Mouse (Mus musculus) heart, embryonic 14.5 days (tissue): ENCODE results near the gene Msh5. TPM values are rescaled to one million over a fixed set of nuclear protein-coding genes. Genes with fewer than 3 reads are reported as not detected.
"Not testable (repeated sequence)": the region's sequence is repeated elsewhere in the genome, so short reads cannot be mapped to it uniquely, and the experiment has no call there.

Experiments used
- ATAC-seq: fragments of 200-750 bp; cut with Nextera tagmentation; 2 replicates; pipeline ENCODE4 v1.8.0; 2017; ENCODE audit warnings: low read depth, moderate TSS enrichment; ENCODE audit not compliant: insufficient number of reproducible peaks, insufficient read depth, low FRiP score
- H3K27ac ChIP-seq, 2 experiments: fragments of 200-500 bp in 1 of 2; fragments of 300-500 bp in 1 of 2; sonication (generic) in 1 of 2; replicated peaks in 1 of 2; 2 replicates each; pipeline ENCODE4 v1.5.1; 2012 to 2014; ENCODE audit warnings: low read depth in 2 of 2, low read length in 2 of 2, control low read depth in 1 of 2, mild to moderate bottlenecking in 1 of 2, mixed read lengths in 1 of 2; ENCODE audit not compliant: control insufficient read depth in 1 of 2, insufficient read depth in 1 of 2
- H3K27me3 ChIP-seq: fragments of 300-500 bp; sonication (generic); 2 replicates; pipeline ENCODE4 v1.6.1; 2014; ENCODE audit warnings: mild to moderate bottlenecking, low read length, control low read depth; ENCODE audit not compliant: control insufficient read depth, insufficient read depth
- H3K36me3 ChIP-seq: fragments of 300-500 bp; sonication (generic); 2 replicates; pipeline ENCODE4 v1.6.1; 2014; ENCODE audit warnings: mild to moderate bottlenecking, control low read depth, low read length, mixed read lengths; ENCODE audit not compliant: control insufficient read depth, insufficient read depth
- H3K4me1 ChIP-seq, 2 experiments: fragments of 200-500 bp in 1 of 2; fragments of 300-500 bp in 1 of 2; sonication (generic) in 1 of 2; 2 replicates each; pipeline ENCODE4 v1.6.1; 2012 to 2014; ENCODE audit warnings: low read length in 2 of 2, control low read depth in 1 of 2, mixed read lengths in 1 of 2; ENCODE audit not compliant: control insufficient read depth in 2 of 2, insufficient read depth in 2 of 2
- H3K4me2 ChIP-seq: fragments of 300-500 bp; sonication (generic); 2 replicates; pipeline ENCODE4 v1.6.1; 2014; ENCODE audit warnings: mild to moderate bottlenecking, low read length
- H3K4me3 ChIP-seq, 2 experiments: fragments of 200-500 bp in 1 of 2; fragments of 300-500 bp in 1 of 2; sonication (generic) in 1 of 2; 2 replicates each; pipeline ENCODE4 v1.5.1; 2012 to 2014; ENCODE audit warnings: low read length in 2 of 2, mild to moderate bottlenecking in 2 of 2, control low read depth in 1 of 2, low read depth in 1 of 2, moderate library complexity in 1 of 2; ENCODE audit not compliant: control insufficient read depth in 1 of 2, insufficient read depth in 1 of 2
- H3K9ac ChIP-seq: fragments of 300-500 bp; sonication (generic); 2 replicates; pipeline ENCODE4 v1.6.1; 2014; ENCODE audit warnings: mild to moderate bottlenecking, low read length
- H3K9me3 ChIP-seq: fragments of 300-500 bp; sonication (generic); 2 replicates; pipeline ENCODE4 v1.6.1; 2016; ENCODE audit warnings: low read length, control low read depth; ENCODE audit not compliant: control insufficient read depth
- WGBS: fragments of 180-500 bp; shearing (Covaris S2); extraction: QIAGEN DNeasy Blood & Tissue Kit; methylation state at CpG from one replicate; pipeline ENCODE4 v1.1.7; 2014; 5-methylcytosine and 5-hydroxymethylcytosine counted together
- polyA plus RNA-seq: library from polyadenylated mRNA; unstranded; fragments of >200 nt; fragmentation: Nextera tagmentation; extraction: Ambion mirVana; gene quantifications from 2 replicates; pipeline ENCODE4 v1.2.1, GENCODE M21; 2014

Gene Msh5
- polyA plus RNA-seq, 1 experiment from 2014 or later = 2.6 TPM

- peaks cover 14 to 40% of the 10 kb centered on the region in 2 experiments for H3K4me1 ChIP-seq
- peak overlapping the region; percentile 98 for H3K4me2 ChIP-seq
- H3K27me3 ChIP-seq = no peaks in the 10 kb centered on the region
- peak overlapping the region; percentile 74 to 76 for H3K4me3 ChIP-seq
- H3K9ac ChIP-seq = peak overlapping the region; percentile 93
- ATAC-seq = no peak
- peak overlapping the region; percentile 9 to 98; a peak in 3 of 4 replicates for H3K27ac ChIP-seq
- H3K36me3 ChIP-seq = peaks cover 52% of the 10 kb centered on the region
- WGBS = 9% methylated on average over 12 of the region's 12 CpGs
- H3K9me3 ChIP-seq = no peaks in the 10 kb centered on the region
These were observed 44.2 kb downstream of the Msh5 start for GRCm38 (mm10) chr17:35002153-35002865.

DNA sequence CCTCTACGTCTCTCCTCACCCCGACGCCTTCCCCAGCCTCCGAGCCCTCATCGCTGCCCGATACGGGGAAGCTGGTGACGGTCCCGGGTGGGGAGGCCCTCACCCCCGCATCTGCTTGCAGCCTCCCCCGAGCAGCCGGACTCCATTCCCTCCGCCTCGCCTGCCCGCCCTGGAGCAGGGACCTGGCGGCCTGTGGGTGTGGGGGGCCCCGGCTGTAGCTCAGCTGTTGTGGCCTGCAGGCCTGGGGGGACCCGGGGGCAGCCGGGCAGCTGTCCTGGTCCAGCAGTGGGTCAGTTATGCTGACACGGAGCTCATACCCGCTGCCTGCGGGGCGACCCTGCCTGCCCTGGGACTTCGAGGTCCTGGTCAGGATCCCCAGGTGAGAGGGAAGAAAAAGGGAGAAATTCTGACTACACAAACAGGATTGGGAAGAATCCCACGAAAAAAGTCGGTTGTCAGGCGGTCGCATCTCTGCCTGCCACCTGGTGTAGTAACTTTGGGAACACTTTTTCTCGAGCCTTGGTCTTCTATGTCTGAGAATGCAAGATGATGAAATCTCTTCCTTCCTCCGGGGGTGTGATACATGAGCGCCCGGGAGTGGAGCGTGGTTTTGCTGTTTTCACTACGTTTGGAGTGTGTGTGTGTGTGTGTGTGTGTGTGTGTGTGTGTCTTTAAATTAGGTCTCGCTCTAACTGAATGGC lies 44.9 kb downstream of the Msh5 start:
- Histone ChIP-seq H3K9ac (peak overlapping the region; percentile 93), H3K4me1 (peaks cover 16 to 47% of the 10 kb centered on the region in 2 experiments), H3K9me3 (no peaks in the 10 kb centered on the region), H3K27me3 (no peaks in the 10 kb centered on the region), H3K4me3 (peak overlapping the region; percentile 74 to 76), H3K27ac (peak overlapping the region; percentile 95 to 98), H3K4me2 (peak overlapping the region; percentile 98), H3K36me3 (peaks cover 46% of the 10 kb centered on the region)
- under 1% methylated on average over 35 of the region's 35 CpGs for WGBS
- ATAC-seq = no peak

DNA sequence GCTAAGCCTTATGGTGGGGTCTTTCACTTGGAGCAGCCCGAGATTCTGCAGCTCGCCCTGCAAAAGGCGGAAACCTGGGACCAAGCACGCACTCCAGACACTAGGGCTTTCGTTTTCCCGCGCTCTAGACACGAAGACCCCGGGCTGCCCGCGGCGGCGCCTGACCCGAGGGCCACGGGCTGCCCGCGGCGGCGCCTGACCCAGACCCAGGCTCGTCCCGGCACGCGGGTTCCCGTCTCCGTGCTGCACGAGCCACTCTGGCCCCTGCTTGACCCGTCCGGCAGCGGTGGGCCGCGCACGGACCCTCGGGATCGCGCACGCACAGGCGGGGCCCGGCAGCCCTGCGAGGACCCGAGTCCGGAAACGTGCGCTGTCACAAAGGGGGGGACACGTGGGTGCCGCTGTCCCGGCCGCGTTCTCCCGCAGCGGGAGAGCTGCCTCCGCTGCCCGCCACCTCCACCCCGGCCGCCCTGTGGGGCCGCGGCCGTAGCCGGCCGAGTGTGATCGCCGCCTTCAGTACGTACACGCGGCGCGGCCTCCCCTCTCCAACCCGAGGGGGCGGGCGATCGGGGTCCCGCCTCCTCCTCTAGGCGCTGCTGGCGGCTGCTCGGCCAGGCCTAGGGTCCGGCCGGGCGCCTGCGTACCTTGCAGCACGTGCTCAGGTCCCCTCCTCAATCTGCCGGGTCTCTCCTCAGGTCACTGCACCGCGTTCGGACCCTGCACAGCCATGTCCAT lies 45.7 kb downstream of the Msh5 start, which contains the start of gene Vars:
Gene Vars, plus strand, starts transcription at position 271 of the 735 bp plus-strand sequence.
- Histone ChIP-seq H3K4me3 (peak within 1 kb of the TSS; percentile 74 to 76), H3K9me3 (no peaks in the 10 kb centered on the region), H3K4me1 (peaks cover 16 to 48% of the 10 kb centered on the region in 2 experiments), H3K27ac (peak within 1 kb of the TSS; percentile 95 to 98), H3K36me3 (peaks cover 40% of the 10 kb centered on the region), H3K9ac (peak within 1 kb of the TSS; percentile 93), H3K4me2 (peak within 1 kb of the TSS; percentile 98), H3K27me3 (no peaks in the 10 kb centered on the region)
- peak; percentile 88 for ATAC-seq
- WGBS = under 1% methylated on average over 62 of the region's 83 CpGs

DNA sequence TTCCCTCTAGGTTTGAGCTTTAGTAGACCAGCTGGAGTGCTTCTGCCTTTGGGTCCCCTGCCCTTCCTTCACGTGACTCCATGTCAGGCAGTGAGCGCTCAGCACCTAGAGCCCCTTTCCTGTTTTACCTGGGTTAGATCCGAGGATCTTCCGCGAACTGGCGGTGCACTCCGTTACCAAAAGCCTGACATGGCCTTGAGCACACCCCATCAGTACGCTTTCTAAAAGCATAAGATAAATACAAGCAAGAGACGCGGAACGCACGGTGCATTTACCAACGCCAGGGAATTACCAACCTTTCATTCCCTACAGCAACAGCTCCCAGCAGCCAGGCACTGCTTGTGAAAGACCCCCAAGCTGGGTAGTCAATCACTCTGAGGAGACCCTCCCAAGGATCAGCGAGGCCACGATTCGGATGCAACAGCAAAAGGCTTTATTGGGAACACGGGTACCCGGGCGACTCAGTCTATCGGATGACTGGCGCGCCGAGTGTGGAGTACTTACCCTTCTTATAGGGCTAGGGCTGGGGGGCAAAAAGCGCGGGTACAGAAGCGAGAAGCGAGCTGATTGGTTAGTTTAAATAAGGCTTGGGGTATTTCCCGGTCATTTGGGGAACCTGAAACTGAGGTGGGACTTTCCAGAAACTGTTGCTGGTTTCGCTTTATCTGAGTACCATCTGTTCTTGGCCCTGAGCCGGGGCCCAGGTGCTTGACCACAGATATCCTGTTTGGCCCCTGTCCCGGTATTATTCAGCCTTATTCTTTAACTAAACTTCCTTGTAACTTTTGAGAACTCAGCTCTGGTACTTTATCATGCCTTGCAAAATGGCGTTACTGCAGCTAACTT lies 46.5 kb downstream of the Msh5 start:
- Histone ChIP-seq H3K4me2 (peak overlapping the region; percentile 98), H3K9ac (peak overlapping the region; percentile 93), H3K4me1 (peaks cover 16 to 48% of the 10 kb centered on the region in 2 experiments), H3K4me3 (peak overlapping the region; percentile 74 to 76), H3K27ac (peak overlapping the region; percentile 95 to 98), H3K36me3 (peaks cover 32% of the 10 kb centered on the region)
- ATAC-seq, H3K27me3 ChIP-seq, H3K9me3 ChIP-seq: not testable (repeated sequence)
- WGBS = 20% methylated on average over 28 of the region's 32 CpGs

DNA sequence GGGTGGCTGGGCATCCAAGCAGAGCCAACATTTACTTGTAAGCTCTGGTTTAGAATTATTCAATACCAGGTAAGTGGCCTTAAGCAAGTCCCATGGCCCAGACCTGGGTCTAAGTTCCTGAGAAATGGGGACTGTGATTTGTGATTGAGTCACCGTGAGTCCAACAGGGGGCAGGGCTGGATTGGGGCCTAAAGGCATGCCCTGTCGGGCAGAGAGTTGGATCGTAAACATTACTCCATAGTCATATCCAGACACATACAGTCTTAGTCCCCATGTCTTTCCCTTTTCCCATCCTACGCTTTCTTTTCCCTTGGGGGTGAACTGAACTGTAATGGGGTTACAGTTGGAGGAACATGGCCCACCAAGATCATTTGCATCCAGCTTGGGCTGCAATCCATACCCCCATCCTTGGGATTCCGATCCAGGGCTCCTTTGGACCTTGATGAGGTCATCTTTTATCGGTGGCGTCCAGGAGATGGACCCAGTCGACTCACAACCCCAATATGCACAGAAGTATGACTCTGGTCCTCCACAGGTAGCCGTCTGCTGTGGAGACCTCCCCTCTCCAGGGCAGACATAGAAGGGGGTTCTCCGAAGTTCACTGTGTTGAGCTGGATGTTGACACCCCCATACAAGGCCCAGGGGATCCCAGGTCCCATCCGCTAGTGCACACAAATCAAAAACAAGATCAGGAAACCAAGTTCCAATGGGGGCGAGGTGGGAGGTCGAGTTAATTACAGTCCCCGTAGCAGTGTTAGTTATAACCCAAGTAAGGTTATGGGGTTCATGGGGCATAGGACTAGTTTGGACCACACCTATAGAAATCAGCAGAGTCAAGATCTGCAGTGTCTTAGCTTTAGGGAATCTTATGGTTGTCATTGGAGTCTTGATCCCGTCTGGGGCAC lies 47.8 kb downstream of the Msh5 start:
- ATAC-seq = no peak
- Histone ChIP-seq H3K36me3 (peaks cover 21% of the 10 kb centered on the region), H3K4me1 (peaks cover 16 to 48% of the 10 kb centered on the region in 2 experiments), H3K9ac (peak overlapping the region; percentile 76; the same call in 1 of the 2 replicates), H3K27me3 (no peaks in the 10 kb centered on the region), H3K4me2 (peak overlapping the region; percentile 98), H3K9me3 (no peaks in the 10 kb centered on the region), H3K27ac (no peak overlapping the region), H3K4me3 (0 out of 4 replicates have a peak overlapping the region, but pooled peaks of 1 of the 2 experiments have one; percentile 74)
- WGBS = 92% methylated on average over 15 of the region's 15 CpGs

DNA sequence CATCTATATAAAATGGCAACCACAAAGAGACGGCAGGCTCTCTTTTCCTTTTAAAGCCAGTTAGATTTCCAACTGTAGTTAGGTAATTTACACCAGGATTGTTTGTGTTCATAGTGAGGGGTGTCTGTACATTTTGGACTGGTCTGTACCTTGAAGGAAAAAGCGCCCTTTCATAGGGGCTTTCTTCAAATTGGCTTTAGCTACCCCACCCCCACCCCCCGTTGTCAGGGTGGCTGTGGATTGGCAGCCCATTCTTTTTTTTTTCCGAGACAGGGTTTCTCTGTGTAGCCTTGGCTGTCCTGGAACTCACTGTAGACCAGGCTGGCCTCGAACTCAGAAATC lies 49.4 kb downstream of the Msh5 start:
- Histone ChIP-seq H3K4me2 (peak overlapping the region; percentile 13; the same call in 1 of the 2 replicates), H3K4me3 (no peak overlapping the region), H3K27ac (no peak overlapping the region), H3K9ac (peak overlapping the region; percentile 16; the same call in 1 of the 2 replicates), H3K27me3 (no peaks in the 10 kb centered on the region), H3K36me3 (peaks cover 16% of the 10 kb centered on the region), H3K4me1 (peaks cover 10 to 34% of the 10 kb centered on the region in 2 experiments), H3K9me3 (no peaks in the 10 kb centered on the region)
- 91% methylated on average over 5 of the region's 5 CpGs for WGBS
- ATAC-seq = no peak
